Mouse (Mus musculus) adrenal gland (tissue): ENCODE measurements around the gene Lpar2.

ENCODE experiments used
- intact Hi-C: fragments of 180-260 bp; cut with DNase I; formaldehyde crosslinking; loops from one replicate; pipeline ENCODE4 v1.15.1; 2025

The Lpar2 gene

DNA sequence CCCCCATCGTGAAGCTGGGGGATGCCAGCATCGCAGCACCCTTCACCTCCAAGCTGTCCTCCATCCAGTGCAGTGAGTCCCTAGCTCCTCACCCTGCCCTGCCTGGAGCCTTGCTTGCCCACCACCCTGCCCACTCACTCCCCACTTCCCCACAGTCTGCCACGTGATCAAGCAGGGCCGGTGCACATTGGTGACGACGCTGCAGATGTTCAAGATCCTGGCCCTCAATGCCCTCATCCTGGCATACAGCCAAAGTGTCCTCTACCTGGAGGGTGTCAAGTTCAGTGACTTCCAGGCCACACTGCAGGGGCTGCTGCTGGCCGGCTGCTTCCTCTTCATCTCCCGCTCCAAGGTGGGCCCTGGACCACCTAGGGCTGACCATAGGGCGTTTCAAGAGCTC lies 16.7 kb upstream of the Lpar2 start:
- intact Hi-C loops: no loop called here

DNA sequence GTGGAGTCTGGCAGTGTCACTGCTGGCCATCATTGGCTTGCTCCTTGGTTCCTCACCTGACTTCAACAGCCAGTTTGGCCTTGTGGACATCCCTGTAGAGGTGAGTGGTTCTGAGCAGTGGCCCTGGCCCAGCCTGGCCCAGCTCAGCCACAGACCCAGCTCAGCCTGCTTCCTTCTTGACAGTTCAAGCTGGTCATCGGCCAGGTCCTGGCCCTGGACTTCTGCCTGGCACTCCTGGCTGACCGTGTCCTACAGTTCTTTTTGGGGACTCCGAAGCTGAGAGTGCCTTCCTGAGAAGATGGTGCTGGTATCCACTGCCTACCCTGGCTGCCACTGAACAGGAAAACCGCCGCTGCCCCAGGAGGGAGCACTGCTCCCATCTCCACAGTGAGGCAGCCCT lies 15.0 kb upstream of the Lpar2 start:
- intact Hi-C loops: no loop called here

DNA sequence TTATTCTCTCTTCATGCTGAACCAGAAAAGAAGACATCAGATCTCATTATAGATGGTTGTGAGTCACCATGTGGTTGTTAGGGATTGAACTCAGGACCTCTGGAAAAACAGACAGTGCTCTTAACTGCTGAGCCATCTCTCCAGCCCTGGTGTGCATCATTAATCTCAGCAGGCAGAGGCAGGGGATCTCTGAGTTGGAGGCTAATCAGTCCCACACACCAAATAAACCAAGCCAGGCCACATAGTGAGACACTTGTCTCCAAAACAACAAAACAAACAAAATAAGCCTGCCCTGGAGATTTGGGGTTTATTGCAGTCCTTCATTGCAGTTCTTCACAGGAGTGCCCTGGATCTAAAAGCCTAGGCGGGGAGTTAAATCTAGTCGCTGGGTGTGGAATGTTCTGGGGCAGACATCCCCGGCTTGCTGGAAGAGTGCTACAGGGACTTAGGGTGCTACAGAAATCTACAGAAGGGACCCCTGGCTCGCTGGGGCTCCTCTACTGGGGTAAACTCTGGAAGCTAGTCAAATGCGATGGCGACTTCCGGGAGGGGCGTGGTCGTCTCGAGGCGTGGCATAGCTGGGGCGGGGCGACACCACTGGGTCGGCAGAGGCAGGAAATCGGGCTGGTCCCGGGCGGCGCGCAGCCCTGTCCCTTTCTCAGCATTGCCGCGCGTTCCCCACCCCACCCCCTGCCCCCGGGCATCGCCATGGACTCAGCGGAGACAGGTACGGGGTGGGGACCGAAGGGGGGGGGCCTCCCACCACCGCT lies 13.9 kb upstream of the Lpar2 start, which contains the start of gene Gmip:
Gene Gmip, plus strand, starts transcription at position 586 of the 770 bp plus-strand sequence.
- intact Hi-C loops: no loop called here

DNA sequence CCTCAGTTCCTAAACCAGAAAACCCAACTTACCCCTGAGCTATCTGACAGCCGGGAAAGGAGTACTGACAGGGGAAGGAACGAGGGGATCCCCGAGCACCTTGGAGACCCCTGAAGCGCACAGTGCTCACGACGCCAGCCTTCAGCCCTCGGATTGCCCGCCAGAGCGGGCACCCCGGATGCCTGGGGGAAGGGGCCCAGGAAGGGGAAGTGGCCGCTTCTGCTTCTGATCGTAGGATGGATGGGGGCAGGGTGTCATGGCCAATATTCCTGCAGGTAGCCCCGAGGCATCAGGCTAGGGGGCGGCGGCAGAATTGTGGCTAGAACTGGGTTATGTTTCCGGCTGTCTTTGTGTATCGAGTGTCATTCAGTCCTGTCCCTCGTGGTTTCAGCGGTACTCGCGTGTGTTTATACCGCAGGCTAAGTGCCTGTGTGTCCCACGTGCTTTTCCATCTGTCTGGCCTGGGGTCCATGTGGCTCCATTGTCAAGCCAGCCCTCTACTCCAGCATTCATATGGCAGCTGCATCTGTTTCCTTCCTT lies 13.3 kb upstream of the Lpar2 start:
- intact Hi-C loops: no loop called here

DNA sequence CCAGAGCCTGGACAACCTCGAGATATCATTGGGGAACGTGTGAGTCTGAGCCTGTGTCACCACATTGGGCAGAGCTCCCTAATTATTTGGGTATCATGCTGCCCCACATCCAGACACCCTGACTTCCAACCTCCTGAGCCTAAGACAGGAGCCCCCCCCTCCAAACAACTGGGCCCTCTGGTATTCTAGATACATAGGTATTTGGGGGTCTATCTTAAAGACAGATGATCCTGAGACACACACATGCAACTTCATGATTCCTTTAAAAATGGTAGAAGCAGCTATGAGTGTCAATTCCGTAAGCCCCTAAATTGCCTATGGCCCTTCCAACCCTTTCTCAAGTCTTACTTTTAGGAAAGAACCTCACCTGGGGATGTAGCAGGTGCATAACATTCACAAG lies 12.4 kb upstream of the Lpar2 start:
- intact Hi-C loops: no loop called here

DNA sequence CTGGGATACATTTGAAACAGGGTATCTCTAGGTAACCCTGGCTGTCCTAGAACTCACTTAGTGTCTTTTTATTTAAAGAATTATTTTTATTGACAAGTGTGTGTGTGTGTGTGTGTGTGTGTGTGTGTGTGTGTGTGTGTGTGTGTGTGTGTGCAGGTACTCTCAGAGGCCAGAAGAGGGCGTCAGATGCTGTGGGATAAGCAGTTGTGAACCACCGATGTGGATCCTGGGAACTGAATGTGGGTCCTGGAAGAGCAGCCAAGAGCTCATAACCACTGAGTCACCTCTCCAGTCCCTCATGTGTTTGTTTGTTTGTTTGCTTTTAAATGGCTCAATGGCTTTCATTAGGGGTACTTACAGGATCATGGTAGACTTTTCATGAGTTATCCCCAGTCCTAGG lies 7.3 kb upstream of the Lpar2 start:
- intact Hi-C loops: no loop called here

DNA sequence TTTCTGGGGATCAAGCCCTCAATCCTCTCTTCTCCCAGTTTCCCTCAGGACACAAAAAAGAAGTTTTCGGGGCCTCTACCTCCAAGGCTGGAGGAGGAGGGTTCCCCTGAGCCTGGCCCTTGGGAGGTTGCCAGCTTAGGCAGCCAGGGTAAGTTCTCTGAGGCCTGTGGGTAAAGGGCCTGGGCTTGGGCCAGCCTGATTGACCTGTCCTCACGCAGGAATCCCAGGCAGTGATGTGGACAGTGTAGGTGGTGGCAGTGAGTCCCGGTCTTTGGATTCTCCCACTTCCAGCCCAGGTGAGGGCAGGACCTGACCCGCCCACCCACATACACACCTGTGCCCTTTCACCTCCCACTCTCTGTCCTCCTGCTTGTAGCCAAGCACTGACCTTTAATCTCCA lies 6.8 kb upstream of the Lpar2 start:
- intact Hi-C loops: no loop called here

DNA sequence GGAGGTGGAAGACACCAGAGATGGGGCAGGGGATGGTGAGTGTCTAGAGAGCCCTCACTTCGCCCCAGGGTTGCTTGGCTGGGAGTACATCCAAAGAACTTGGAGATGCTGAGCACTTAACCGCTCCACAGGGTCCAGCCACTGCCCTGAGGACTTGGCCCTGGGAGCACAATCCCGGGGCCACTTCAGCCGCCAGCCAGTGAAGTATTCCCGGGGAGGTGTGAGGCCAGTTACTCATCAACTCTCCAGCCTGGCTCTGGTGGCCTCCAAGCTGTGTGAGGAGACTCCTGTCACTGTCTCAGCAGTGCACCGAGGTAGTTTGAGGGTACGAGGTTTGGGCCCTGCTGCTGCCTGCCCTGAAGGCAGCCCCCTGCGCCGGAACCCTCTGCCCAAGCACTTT lies 1.8 kb upstream of the Lpar2 start:
- intact Hi-C loops: no loop called here

DNA sequence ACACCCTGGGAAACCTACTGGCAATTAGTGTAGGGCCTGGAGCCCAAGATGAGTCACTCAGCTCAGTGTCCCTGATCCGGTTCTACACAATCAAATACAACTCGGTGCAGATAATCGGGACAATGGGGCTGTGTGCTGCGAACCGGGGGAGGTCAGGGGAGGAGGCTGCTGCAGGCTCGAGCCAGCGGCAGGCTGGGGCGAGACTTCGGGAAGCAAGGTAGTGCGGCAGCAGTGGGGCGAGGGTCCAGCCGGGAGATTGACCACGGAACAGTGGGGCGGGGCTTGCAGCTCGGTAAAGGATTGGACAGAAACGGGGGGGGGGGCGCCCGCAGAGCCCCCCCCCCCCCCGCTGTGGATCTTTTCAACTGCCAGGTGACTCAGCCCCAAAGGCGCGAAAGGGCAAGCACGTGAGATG lies 251 bp upstream of the Lpar2 start:
- intact Hi-C loops: no loop called here

DNA sequence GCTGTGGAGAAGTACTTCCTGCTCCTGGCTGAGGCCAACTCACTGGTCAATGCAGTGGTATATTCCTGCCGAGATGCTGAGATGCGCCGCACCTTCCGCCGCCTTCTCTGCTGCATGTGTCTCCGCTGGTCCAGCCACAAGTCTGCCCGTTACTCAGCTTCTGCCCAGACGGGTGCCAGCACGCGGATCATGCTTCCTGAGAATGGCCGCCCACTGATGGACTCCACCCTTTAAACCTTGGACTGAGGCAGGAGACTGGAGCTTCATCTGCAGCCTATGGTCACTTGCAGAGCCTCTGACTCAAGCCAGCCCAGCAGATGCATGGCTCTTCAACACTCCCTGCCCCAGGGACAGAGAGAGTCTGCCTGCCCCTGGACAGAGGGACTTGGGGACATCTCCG lies 4.1 kb downstream of the Lpar2 start:
- intact Hi-C loops: no loop called here

DNA sequence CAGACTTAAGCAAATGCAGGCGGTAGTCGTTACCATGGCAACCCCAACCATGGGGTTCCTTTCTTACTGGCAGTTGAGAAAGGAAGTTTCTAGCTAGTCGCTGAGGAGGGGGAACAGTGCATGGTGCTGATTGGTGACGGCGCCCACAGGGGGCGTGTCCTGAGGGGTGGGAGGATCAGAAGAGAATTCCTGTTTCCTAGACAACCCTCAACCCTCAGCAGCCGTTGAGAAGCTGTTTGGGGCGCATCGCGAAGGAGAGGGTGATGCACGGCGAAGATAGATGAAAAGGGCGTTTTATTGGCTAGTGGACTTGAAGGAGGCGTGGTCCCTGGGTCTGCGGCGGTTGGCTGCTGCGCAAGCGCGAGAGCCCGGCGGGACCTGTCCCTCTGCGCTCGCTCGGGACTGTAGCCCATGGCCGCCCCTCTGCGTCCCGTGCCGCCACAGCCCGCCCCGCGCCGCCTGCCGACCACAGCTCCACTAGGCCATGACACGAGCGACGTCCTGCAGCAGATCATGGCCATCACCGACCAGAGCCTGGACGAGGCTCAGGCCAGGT lies 10.1 kb downstream of the Lpar2 start, which contains the start of gene Pbx4:
Gene Pbx4, plus strand, starts transcription at position 194 of the 556 bp plus-strand sequence.
- intact Hi-C loops: no loop called here

DNA sequence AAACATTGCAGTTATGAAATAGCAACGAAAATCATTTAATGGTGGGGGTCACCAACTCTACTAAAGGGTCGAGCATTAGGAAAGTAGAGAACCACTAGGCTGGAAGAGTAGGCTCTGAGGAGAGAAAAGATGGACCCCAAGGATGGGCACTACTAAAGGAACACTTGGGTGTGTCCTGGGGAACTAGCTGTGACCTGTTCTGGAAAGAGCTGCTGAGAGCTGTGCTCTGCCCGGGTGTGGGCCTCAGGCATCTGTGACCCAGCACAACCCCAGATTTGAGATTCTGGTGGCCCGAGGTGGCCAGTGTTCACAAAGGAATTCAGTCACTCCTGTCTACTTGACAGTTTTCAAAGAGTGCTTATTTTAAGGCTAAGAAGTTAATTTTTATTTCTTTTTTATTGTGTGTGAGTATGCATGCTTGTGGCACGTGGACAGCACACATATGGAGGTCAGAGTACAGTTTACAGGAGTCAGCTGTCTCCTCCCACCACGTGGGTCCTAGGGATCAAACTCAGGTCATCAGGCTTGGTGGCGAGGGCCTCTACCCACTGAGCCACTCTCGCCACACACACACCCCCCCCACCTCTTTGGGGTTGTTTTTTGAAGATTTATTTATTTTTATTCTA lies 14.9 kb downstream of the Lpar2 start:
- intact Hi-C loops: no loop called here

DNA sequence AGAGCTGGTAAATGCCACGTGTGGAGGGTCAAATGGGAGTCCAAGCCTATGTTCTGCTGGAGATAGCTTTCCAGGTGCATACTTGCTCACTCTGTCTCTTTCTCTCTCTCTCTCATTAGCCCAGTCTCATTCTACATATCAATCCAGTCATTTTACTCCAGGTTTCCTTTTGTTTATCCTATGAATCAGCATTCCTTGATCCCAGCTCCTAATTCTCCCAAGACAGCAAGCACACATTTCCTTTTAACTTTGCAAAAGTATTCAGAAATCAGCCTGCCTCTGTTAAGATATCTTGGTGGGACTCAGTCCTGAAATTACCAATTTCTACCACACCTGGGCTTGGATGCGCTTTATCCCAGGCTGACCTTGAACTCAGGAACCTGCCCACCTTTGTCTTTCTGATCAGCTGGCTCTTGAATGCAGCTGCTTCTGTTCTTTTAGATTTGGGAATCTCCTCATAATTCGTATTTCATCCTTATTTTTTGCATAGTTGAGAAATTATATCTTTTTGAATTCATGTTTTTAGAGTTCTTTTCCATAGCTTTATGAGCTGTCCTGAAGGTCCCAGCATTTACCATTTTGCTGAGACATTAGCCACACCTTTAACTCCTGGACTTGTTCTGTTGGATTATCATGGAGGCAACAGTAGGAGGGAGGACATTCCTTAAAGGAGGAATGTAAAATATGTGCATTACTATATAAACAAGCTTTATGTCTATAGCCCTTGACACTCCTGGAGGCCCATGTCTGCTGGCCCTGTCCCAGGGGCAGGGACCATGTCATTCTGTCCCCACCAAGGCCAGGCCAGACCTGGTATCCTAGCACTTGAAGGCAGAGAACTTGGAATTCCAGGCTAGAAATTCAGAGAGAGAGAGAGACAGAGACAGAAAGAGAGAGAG lies 25.2 kb downstream of the Lpar2 start:
- intact Hi-C loops: no loop called here

DNA sequence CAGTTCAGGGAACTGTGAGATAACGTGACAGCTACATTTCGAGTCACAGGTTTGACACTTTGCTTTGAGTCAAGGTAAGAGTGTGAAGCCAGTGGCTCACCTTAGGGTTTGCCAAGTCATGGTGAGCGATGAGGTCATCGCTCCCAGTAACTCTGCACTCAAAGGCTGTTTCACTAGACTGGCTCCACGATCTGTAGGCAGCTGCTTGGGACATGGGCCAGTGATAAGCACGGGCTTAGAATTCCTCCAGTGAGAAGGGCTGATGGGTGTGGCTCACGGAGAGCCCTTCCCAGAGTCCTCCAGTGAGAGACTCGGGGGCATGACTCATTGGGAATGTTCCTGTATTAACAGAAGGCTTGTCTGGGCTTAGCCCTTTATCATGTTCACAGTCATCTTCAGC lies 26.7 kb downstream of the Lpar2 start:
- intact Hi-C loops: no loop called here

DNA sequence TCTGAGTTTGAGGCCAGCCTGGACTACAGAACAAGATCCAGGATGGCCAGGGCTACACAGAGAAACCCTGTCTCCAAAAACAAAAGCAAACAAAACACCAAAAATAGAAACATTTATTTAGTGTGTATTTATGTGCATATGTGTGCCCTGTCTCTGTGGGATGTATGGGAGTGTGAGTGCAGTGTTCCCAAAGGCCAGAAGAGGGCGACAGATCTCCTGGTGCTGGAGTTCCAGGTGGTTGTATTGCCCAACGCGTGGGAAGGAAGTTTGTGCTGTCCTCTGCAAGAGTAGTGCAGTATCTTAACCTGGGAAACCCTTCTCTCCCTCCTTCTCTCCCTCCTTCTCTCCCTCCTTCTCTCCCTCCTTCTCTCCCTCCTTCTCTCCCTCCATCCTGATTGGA lies 27.7 kb downstream of the Lpar2 start:
- intact Hi-C loops: no loop called here

DNA sequence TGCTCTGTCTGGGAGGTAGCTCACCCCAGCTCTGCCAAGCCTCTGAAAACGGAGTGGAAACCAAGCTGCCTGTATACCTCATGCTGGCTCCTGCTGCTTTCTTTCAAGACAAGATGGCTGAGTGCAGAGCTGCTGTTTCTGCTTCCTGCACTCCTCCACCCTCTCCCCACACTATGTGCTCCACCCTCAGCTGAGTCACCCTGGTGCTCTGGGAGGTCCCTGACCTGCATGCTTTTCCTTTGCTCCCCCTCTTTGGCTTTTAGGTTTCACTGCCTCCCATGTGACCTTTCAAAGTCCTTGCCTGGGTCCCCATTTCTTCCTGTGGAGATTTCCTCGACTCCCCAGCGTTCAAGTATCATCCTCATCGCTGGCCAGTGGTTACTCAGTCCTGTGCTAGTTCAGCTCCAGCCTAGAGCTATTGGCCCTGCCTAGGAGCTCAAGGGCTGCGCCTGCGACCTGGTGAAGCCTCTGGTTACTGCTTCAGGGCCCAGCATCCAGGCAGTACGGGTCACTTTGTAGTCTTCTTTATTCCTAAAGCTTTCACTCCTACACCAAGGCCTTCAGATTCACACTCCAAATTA lies 28.8 kb downstream of the Lpar2 start:
- intact Hi-C loops: no loop called here

DNA sequence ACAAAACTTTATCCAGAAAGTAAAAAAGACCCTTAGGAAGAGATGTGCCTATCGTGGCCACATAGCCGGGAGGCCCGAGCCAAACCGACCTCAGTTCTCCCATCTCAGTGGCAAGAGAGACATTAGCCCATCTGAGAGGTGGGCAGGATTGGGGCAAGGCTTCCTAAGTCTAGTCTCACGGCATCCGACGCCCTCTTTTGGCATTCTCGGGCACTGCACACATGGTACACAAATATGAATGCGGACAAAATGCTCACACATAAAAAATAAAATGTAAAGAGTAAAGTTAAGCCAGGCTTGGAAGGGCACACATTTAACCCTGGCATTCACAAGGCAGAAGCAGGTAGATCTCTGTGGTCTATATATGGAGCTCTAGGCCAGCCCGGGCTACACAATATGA lies 31.6 kb downstream of the Lpar2 start:
- intact Hi-C loops: no loop called here

DNA sequence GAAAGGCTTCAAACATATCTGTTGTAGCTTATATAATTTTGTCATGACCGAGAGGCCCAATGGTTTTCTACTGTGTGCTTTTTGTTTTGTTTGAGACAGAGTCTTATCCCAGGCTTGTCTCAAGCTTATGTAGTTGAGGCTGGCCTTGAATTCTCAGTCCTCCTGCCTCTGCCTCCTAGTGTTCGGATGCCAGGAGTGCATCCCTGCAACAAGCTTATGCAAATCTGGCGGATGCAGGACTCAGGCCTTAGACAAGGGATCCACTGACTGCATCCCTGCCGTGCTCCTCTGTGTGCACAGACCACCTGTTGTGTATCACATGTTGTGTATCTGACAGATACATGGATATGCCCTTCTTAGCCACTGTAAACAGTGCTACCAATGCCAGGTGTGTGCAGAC lies 38.6 kb downstream of the Lpar2 start:
- intact Hi-C loops: no loop called here

DNA sequence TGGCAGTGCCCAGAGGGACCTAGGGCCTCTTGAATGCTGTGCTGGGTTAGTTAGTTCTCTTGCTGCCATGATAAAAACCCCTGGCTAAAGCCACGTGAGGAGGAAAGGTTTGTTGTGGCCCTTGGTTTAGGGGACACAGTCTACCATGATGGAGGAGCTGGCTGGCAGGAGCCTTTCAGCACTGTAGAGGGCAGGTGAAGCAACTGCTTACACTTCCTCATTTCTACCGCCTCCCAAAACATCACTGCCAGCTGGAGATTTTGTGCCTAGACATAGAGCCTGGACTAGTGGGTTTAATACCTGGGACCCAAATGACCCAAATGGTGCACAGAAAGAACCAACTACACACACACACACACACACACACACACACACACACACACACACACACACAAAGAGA lies 39.0 kb downstream of the Lpar2 start:
- intact Hi-C loops: no loop called here

DNA sequence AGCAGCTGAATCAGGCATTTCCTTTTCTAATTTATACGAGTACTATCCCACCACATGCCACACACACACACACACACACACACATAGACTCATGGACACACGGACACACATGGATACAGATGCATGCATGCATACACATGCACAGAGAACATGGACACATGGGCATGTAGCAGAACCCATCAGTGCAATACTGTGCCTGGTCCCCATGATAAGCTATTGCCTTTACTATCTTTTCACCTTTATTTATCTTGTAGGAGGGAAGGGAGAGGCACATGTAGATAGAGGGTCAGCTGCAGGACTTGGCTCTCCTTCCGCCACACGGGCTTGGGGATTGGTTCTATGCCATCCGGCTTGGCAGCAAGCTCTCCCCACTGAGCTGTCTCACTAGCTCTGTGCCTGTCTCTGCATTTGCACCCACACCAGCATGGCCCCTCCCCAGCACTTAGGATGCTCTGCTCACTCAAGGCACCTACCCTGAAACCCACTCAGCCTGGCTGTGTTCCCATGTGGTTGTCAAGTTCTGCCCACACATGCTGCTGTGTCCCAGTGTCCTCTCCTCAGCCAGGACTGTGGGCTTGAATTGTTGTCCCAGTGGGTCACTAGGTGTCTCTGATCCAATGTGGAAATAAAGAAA lies 41.3 kb downstream of the Lpar2 start:
- intact Hi-C loops: no loop called here

DNA sequence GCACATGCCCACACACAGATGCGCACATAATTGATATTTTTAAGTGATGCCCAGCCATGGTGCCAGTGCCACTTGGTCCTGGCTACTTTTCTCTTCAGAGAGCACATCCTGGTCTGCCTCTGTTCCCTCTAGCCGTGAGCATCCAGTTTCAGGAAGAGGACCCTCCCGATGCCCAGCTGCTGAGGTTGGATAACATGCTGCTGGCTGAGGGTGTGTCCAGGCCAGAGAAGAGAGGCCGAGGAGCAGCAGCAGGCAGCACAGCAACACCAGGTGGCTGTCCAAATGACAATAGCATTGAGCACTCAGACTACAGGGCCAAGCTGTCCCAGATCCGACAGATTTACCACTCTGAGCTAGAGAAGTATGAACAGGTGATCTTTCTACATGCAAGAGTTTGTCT lies 42.0 kb downstream of the Lpar2 start:
- intact Hi-C loops: no loop called here
